Mouse (Mus musculus) cerebellum, adult 8-10 months (tissue): Measurements from ENCODE around the gene Unc13a.

Source experiments
- DNase-seq: peaks from one replicate; pipeline ENCODE4 v3.0.0; 2022

Unc13a gene

GRCm38 (mm10) chr8:71665331-71666130, 6.0 kb downstream of the Unc13a start:
- DNase-seq: no peak

- peak; percentile 87 for DNase-seq
These were observed 11.0 kb downstream of the Unc13a start for GRCm38 (mm10) chr8:71660325-71661120.

GRCm38 (mm10) chr8:71659751-71660150, 11.8 kb downstream of the Unc13a start:
- peak; percentile 57 for DNase-seq

- DNase-seq: no peak
These were observed 13.0 kb downstream of the Unc13a start for GRCm38 (mm10) chr8:71658515-71659049.

- DNase-seq: no peak
These were observed 13.7 kb downstream of the Unc13a start for GRCm38 (mm10) chr8:71657816-71658215.

GRCm38 (mm10) chr8:71654600-71654999, 17.0 kb downstream of the Unc13a start:
- DNase-seq: no peak

- no peak for DNase-seq
These were observed 26.0 kb downstream of the Unc13a start for GRCm38 (mm10) chr8:71645510-71645909.

GRCm38 (mm10) chr8:71639318-71639717, 32.2 kb downstream of the Unc13a start:
- no peak for DNase-seq

- no peak for DNase-seq
These were observed 33.2 kb downstream of the Unc13a start for GRCm38 (mm10) chr8:71638321-71638720.

GRCm38 (mm10) chr8:71637149-71638095, 34.1 kb downstream of the Unc13a start:
- no peak for DNase-seq

- no peak for DNase-seq
These were observed 37.4 kb downstream of the Unc13a start for GRCm38 (mm10) chr8:71633981-71634667.

GRCm38 (mm10) chr8:71633164-71633563, 38.4 kb downstream of the Unc13a start:
- no peak for DNase-seq

GRCm38 (mm10) chr8:71631897-71632296, 39.7 kb downstream of the Unc13a start:
- DNase-seq: no peak

- no peak for DNase-seq
These were observed 40.8 kb downstream of the Unc13a start for GRCm38 (mm10) chr8:71630761-71631160.

- no peak for DNase-seq
These were observed 41.8 kb downstream of the Unc13a start for GRCm38 (mm10) chr8:71629781-71630212.

- peak; percentile 88 for DNase-seq
These were observed 42.4 kb downstream of the Unc13a start for GRCm38 (mm10) chr8:71629096-71629697.

- no peak for DNase-seq
These were observed 43.0 kb downstream of the Unc13a start for GRCm38 (mm10) chr8:71628396-71629095.

- DNase-seq: no peak
These were observed 44.1 kb downstream of the Unc13a start for GRCm38 (mm10) chr8:71627265-71628099.

GRCm38 (mm10) chr8:71626753-71627152, 44.8 kb downstream of the Unc13a start:
- no peak for DNase-seq

- no peak for DNase-seq
These were observed 46.5 kb downstream of the Unc13a start for GRCm38 (mm10) chr8:71625088-71625487.
